Mouse (Mus musculus) heart, adult 2 months (tissue): ENCODE data around the gene Zswim9. TPM values are rescaled to one million over a fixed set of nuclear protein-coding genes. Genes with fewer than 3 reads are reported as not detected.

Experiments used
- DNase-seq, 2 experiments: peaks; one replicate each; pipeline ENCODE4 v3.0.0; 2021
- H3K27ac ChIP-seq: fragments of 200-600 bp; 2 replicates; pipeline ENCODE4 v1.8.1; 2022
- H3K27me3 ChIP-seq: fragments of 200-500 bp; 2 replicates; pipeline ENCODE4 v1.6.1; 2012; ENCODE audit warnings: mild to moderate bottlenecking, low read length, inconsistent platforms, mixed read lengths; ENCODE audit not compliant: control insufficient read depth, insufficient read depth
- H3K36me3 ChIP-seq: fragments of 200-500 bp; 2 replicates; pipeline ENCODE4 v1.6.1; 2012; ENCODE audit warnings: low read length, inconsistent platforms; ENCODE audit not compliant: control insufficient read depth, insufficient read depth
- H3K4me1 ChIP-seq: fragments of 200-500 bp; 2 replicates; pipeline ENCODE4 v1.6.1; 2011; ENCODE audit warnings: low read length; ENCODE audit not compliant: control insufficient read depth, insufficient read depth
- H3K4me3 ChIP-seq: fragments of 200-600 bp; 2 replicates; pipeline ENCODE4 v1.8.1; 2022
- H3K79me2 ChIP-seq: fragments of 200-500 bp; replicated peaks from 2 replicates; pipeline ENCODE4 v1.6.1; 2012; ENCODE audit warnings: mild to moderate bottlenecking, inconsistent platforms, low read length, moderate library complexity, mixed read lengths; ENCODE audit not compliant: control insufficient read depth, insufficient read depth
- H3K9ac ChIP-seq: fragments of 200-500 bp; 2 replicates; pipeline ENCODE4 v1.6.1; 2012; ENCODE audit warnings: low read depth, mild to moderate bottlenecking, control low read depth, inconsistent platforms, low read length, mixed read lengths
- CTCF ChIP-seq: fragments of 200-600 bp; IDR thresholded peaks from 2 replicates; pipeline ENCODE4 v1.8.1; 2022; ENCODE audit warnings: antibody characterized with exemption, mild to moderate bottlenecking, moderate library complexity
- EP300 ChIP-seq: fragments of 200-500 bp; IDR thresholded peaks from 2 replicates; pipeline ENCODE4 v1.6.1; 2011; ENCODE audit warnings: low read depth, low read length, control low read depth; ENCODE audit not compliant: insufficient read depth
- POLR2A ChIP-seq: fragments of 200-500 bp; IDR thresholded peaks from 2 replicates; pipeline ENCODE4 v1.6.1; 2011; ENCODE audit warnings: mild to moderate bottlenecking, low read depth, low read length, control low read depth; ENCODE audit not compliant: insufficient read depth
- WGBS: fragments of 180-500 bp; shearing (Covaris S2); methylation state at CpG from one replicate; pipeline ENCODE4 v1.1.7; 2018; 5-methylcytosine and 5-hydroxymethylcytosine counted together
- intact Hi-C: fragments of 180-260 bp; cut with DNase I; formaldehyde crosslinking; loops from one replicate; pipeline ENCODE4 v1.15.1; 2025
- polyA plus RNA-seq: library from polyadenylated mRNA; depleted of rRNA; stranded (reverse); fragments of >200 nt; gene quantifications from 2 replicates; pipeline ENCODE4 v1.2.3, GENCODE M21; 2012
- total RNA-seq, 2 experiments: library from RNA; stranded (reverse); gene quantifications; 2 replicates each; pipeline ENCODE4 v1.2.3; 2021

Gene Zswim9
- total and polyA plus RNA-seq, 3 experiments = 4.6 to 10.0 (median 9.2) TPM

GRCm38 (mm10) chr7:13277833-13278232, 688 bp downstream of the Zswim9 start:
- H3K4me3 ChIP-seq = peak overlapping the region; percentile 98
- peak overlapping the region; percentile 88 for H3K27ac ChIP-seq
- no peak for TF ChIP-seq CTCF
- TF ChIP-seq EP300 = no peak
- no peak for TF ChIP-seq POLR2A
- no peaks in the 10 kb centered on the region for H3K36me3 ChIP-seq
- H3K79me2 ChIP-seq = no peaks in the 10 kb centered on the region
- H3K4me1 ChIP-seq = peaks cover 2% of the 10 kb centered on the region
- 15% methylated on average over 2 of the region's 2 CpGs for WGBS
- no peak for DNase-seq
- H3K9ac ChIP-seq = peak overlapping the region; percentile 66
- intact Hi-C loops = loop anchor here (5.0 kb wide), 2 partner anchors 226 to 396 kb away; partner anchors contain the start of genes Mzf1 and Zfp128
- H3K27me3 ChIP-seq = no peaks in the 10 kb centered on the region

GRCm38 (mm10) chr7:13277081-13277480, 1.4 kb downstream of the Zswim9 start, which contains the start of gene Lig1:
Gene Lig1, plus strand, starts transcription at chr7:13277283.
- WGBS = 96% methylated on average over 16 of the region's 16 CpGs
- intact Hi-C loops = loop anchor here (5.0 kb wide), 2 partner anchors 225 to 395 kb away; partner anchors contain the start of genes Mzf1 and Zfp128
- no peaks in the 10 kb centered on the region for H3K79me2 ChIP-seq
- TF ChIP-seq EP300 (no peak), POLR2A (no peak), CTCF (no peak)
- no peak for DNase-seq
- peak within 1 kb of the TSS; percentile 98 for H3K4me3 ChIP-seq
- H3K4me1 ChIP-seq = peaks cover 2% of the 10 kb centered on the region
- H3K9ac ChIP-seq = peak within 1 kb of the TSS; percentile 66
- no peaks in the 10 kb centered on the region for H3K27me3 ChIP-seq
- H3K27ac ChIP-seq = peak within 1 kb of the TSS; percentile 88
- H3K36me3 ChIP-seq = no peaks in the 10 kb centered on the region

- DNase-seq = no peak
- TF ChIP-seq POLR2A = no peak
- TF ChIP-seq EP300 = no peak
- no peak for TF ChIP-seq CTCF
- intact Hi-C loops = no loop called here
Observed at GRCm38 (mm10) chr7:13271704-13272103, 6.8 kb downstream of the Zswim9 start.

GRCm38 (mm10) chr7:13269394-13269793, 9.1 kb downstream of the Zswim9 start:
- H3K4me1 ChIP-seq = no peaks in the 10 kb centered on the region
- no peak overlapping the region for H3K9ac ChIP-seq
- no peaks in the 10 kb centered on the region for H3K36me3 ChIP-seq
- WGBS = 80% methylated on average over 11 of the region's 11 CpGs
- no peak for DNase-seq
- no peak for TF ChIP-seq POLR2A
- TF ChIP-seq EP300 = no peak
- no peak for TF ChIP-seq CTCF
- H3K4me3 ChIP-seq = no peak overlapping the region
- no peaks in the 10 kb centered on the region for H3K27me3 ChIP-seq
- no peaks in the 10 kb centered on the region for H3K79me2 ChIP-seq
- intact Hi-C loops = no loop called here
- H3K27ac ChIP-seq = no peak overlapping the region

More at GRCm38 (mm10) chr7:13271704-13272103, 6.8 kb downstream of the Zswim9 start:
- H3K36me3 ChIP-seq = no peaks in the 10 kb centered on the region
- no peaks in the 10 kb centered on the region for H3K4me1 ChIP-seq
- no peak overlapping the region for H3K4me3 ChIP-seq
- no peak overlapping the region for H3K9ac ChIP-seq
- no peak overlapping the region for H3K27ac ChIP-seq
- H3K27me3 ChIP-seq = no peaks in the 10 kb centered on the region
- WGBS = 43% methylated on average over 1 of the region's 1 CpGs
- H3K79me2 ChIP-seq = no peaks in the 10 kb centered on the region

- DNase-seq = no peak
- H3K9ac ChIP-seq = no peak overlapping the region
- no peak for TF ChIP-seq CTCF
- TF ChIP-seq EP300 = no peak
- no peak for TF ChIP-seq POLR2A
- H3K4me1 ChIP-seq = no peaks in the 10 kb centered on the region
- no peak overlapping the region for H3K27ac ChIP-seq
- H3K36me3 ChIP-seq = no peaks in the 10 kb centered on the region
- H3K4me3 ChIP-seq = no peak overlapping the region
- WGBS = 88% methylated on average over 4 of the region's 4 CpGs
- no peaks in the 10 kb centered on the region for H3K27me3 ChIP-seq
- intact Hi-C loops = no loop called here
- H3K79me2 ChIP-seq = no peaks in the 10 kb centered on the region
Observed at GRCm38 (mm10) chr7:13268749-13269260, 9.7 kb downstream of the Zswim9 start.

GRCm38 (mm10) chr7:13264396-13264795, 14.1 kb downstream of the Zswim9 start:
- TF ChIP-seq CTCF (no peak), POLR2A (no peak), EP300 (no peak)
- intact Hi-C loops = no loop called here
- H3K9ac ChIP-seq = no peak overlapping the region

More at GRCm38 (mm10) chr7:13264396-13264795, 14.1 kb downstream of the Zswim9 start:
- Histone ChIP-seq H3K4me1 (no peaks in the 10 kb centered on the region), H3K27ac (no peak overlapping the region), H3K79me2 (no peaks in the 10 kb centered on the region), H3K27me3 (no peaks in the 10 kb centered on the region), H3K4me3 (no peak overlapping the region), H3K36me3 (no peaks in the 10 kb centered on the region)
- DNase-seq = no peak
- 64% methylated on average over 2 of the region's 2 CpGs for WGBS
